Mouse (Mus musculus): ENCODE measurements at regions not wholly inside any gene's neighbourhood (a gene's known extent, or its start where the extent isn't known, plus 50 kb on each side); places are given as distances from the start of the nearest gene placed in this dataset.

GRCm38 (mm10) chr1:73680829-73681228 lies 443.4 kb downstream of the Tns1 start:
- Histone ChIP-seq H3K9me3 (no peaks in the 10 kb centered on the region), H3K4me1 (no peaks in the 10 kb centered on the region), H3K27me3 (no peaks in the 10 kb centered on the region), H3K36me3 (no peaks in the 10 kb centered on the region), H3K4me3 (no peak overlapping the region), H3K4me2 (no peak overlapping the region), H3K9ac (no peak overlapping the region), H3K27ac (no peak overlapping the region)
- no peak for ATAC-seq (ENCODE audit: insufficient number of reproducible peaks, low FRiP score, low TSS enrichment, low read depth)
- 86% methylated on average over 3 of the region's 3 CpGs for WGBS

DNA sequence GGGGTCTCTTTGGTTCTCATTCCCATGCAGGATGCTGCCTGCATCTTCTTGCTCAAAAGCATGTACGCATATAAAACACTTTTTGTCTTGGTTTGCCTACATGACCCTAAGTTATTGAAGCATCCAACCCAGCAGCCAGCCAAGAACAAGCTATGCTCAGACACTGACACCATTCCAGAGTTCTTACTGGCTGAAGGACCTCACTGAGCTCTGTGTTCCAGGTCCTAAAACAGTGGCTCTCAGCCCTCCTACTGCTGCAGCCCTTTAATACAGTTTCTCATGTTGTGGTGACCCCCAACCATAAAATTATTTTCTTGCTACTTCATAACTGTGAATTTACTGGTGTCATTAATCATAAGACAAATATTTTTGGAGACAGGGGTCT lies 450.4 kb downstream of the Tns1 start:
- no peaks in the 10 kb centered on the region for H3K4me1 ChIP-seq
- H3K4me3 ChIP-seq = no peak overlapping the region
- ATAC-seq (ENCODE audit: insufficient number of reproducible peaks, low FRiP score, low TSS enrichment, low read depth) = no peak
- H3K4me2 ChIP-seq = no peak overlapping the region
- no peaks in the 10 kb centered on the region for H3K36me3 ChIP-seq
- H3K27me3 ChIP-seq = no peaks in the 10 kb centered on the region
- H3K9ac ChIP-seq = no peak overlapping the region
- H3K9me3 ChIP-seq = no peaks in the 10 kb centered on the region
- H3K27ac ChIP-seq = no peak overlapping the region
- 83% methylated on average over 1 of the region's 1 CpGs for WGBS

- Histone ChIP-seq H3K4me2 (no peak overlapping the region), H3K4me3 (no peak overlapping the region), H3K9ac (no peak overlapping the region), H3K9me3 (no peaks in the 10 kb centered on the region), H3K36me3 (no peaks in the 10 kb centered on the region), H3K27me3 (no peaks in the 10 kb centered on the region), H3K4me1 (no peaks in the 10 kb centered on the region), H3K27ac (no peak overlapping the region)
- ATAC-seq (ENCODE audit: insufficient number of reproducible peaks, low FRiP score, low TSS enrichment, low read depth) = no peak
- 54% methylated on average over 4 of the region's 4 CpGs for WGBS
Observed at GRCm38 (mm10) chr1:73673191-73673850, 450.9 kb downstream of the Tns1 start.

GRCm38 (mm10) chr1:73672239-73672638 lies 452.0 kb downstream of the Tns1 start:
- Histone ChIP-seq H3K9me3 (no peaks in the 10 kb centered on the region), H3K36me3 (no peaks in the 10 kb centered on the region), H3K27me3 (no peaks in the 10 kb centered on the region), H3K4me1 (no peaks in the 10 kb centered on the region), H3K4me2 (no peak overlapping the region), H3K4me3 (no peak overlapping the region), H3K27ac (no peak overlapping the region), H3K9ac (no peak overlapping the region)
- WGBS = 85% methylated on average over 4 of the region's 4 CpGs
- no peak for ATAC-seq (ENCODE audit: insufficient number of reproducible peaks, low FRiP score, low TSS enrichment, low read depth)

GRCm38 (mm10) chr1:73668691-73669090 lies 455.6 kb downstream of the Tns1 start:
- Histone ChIP-seq H3K27ac (no peak overlapping the region), H3K27me3 (no peaks in the 10 kb centered on the region), H3K4me3 (no peak overlapping the region), H3K36me3 (no peaks in the 10 kb centered on the region), H3K9ac (no peak overlapping the region), H3K9me3 (no peaks in the 10 kb centered on the region), H3K4me1 (no peaks in the 10 kb centered on the region), H3K4me2 (no peak overlapping the region)
- ATAC-seq (ENCODE audit: insufficient number of reproducible peaks, low FRiP score, low TSS enrichment, low read depth) = no peak
- WGBS = 69% methylated on average over 2 of the region's 2 CpGs

DNA sequence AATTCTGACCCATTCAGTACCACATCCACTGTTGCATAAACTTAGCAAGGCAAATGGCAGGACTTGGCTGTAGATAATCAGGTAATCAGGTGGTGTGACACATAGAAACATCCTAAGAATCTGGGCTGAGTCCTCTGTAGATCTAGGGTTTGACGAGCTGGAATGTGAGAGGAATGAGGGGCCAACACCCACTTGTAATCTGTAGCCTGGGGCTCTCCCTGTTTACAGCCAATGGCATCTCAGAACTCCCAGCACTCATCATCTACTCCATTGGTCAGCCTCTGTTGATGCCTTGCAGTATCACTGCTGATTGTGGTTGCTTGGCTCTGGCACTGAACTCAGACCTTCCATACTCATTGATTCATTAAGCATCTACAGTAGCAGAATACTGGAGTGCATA lies 460.7 kb downstream of the Tns1 start:
- no peak for ATAC-seq (ENCODE audit: insufficient number of reproducible peaks, low FRiP score, low TSS enrichment, low read depth)
- H3K27me3 ChIP-seq = no peaks in the 10 kb centered on the region
- WGBS = 29% methylated on average over 1 of the region's 1 CpGs

DNA sequence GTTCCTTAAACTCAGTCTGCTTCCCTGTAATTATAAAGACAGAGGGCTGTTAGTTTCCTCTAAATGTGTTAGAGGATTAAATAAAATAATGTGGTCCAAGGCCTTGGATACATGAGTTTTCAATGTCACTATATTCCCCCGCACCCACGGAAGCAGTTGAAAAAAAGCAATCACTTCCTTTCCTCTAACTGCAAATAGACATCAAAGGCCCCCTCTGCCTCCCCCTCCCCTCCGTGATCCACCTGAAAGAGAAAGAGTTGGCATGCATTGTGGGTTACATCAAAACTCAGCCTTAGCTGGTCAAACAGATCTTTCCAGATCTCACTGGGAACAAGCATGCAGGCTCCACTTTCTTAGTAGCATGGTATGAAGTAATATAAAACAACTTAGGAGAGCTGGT lies 479.2 kb downstream of the Tns1 start:
- Histone ChIP-seq H3K4me1 (peaks cover 18% of the 10 kb centered on the region), H3K4me2 (no peak overlapping the region), H3K4me3 (no peak overlapping the region), H3K9me3 (no peaks in the 10 kb centered on the region), H3K27me3 (no peaks in the 10 kb centered on the region), H3K27ac (no peak overlapping the region), H3K36me3 (no peaks in the 10 kb centered on the region), H3K9ac (no peak overlapping the region)
- ATAC-seq (ENCODE audit: insufficient number of reproducible peaks, low FRiP score, low TSS enrichment, low read depth) = no peak
- 63% methylated on average over 3 of the region's 3 CpGs for WGBS

More for the DNA sequence above, 460.7 kb downstream of the Tns1 start:
- no peak overlapping the region for H3K4me3 ChIP-seq
- no peak overlapping the region for H3K27ac ChIP-seq
- H3K9me3 ChIP-seq = no peaks in the 10 kb centered on the region
- H3K9ac ChIP-seq = no peak overlapping the region
- H3K4me2 ChIP-seq = no peak overlapping the region
- H3K4me1 ChIP-seq = no peaks in the 10 kb centered on the region
- no peaks in the 10 kb centered on the region for H3K36me3 ChIP-seq

DNA sequence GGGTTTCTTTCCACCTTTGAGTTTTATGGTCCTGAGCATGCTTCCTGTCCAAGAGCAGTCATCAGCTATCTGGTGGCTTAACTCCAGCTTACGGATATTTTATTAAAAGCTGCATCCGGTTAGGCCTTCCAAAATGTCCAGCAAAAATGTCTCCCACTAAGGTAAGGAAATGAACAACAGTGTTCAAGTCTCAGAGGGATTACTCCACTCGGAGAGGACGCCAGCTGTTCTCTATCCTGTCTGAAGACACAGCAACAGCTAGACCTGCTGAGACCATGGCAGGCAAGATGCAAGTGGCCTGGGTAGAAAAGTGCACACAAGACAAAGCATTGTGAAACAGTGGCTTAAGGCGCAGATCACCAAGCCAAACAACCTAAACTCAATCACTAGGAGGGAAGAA lies 479.9 kb downstream of the Tns1 start:
- H3K27ac ChIP-seq = 0 out of 2 replicates have a peak overlapping the region, but pooled peaks have one; percentile 33
- H3K9me3 ChIP-seq = no peaks in the 10 kb centered on the region
- 43% methylated on average over 5 of the region's 5 CpGs for WGBS
- H3K36me3 ChIP-seq = no peaks in the 10 kb centered on the region
- H3K27me3 ChIP-seq = no peaks in the 10 kb centered on the region
- H3K4me2 ChIP-seq = no peak overlapping the region
- peaks cover 18% of the 10 kb centered on the region for H3K4me1 ChIP-seq
- H3K4me3 ChIP-seq = no peak overlapping the region
- H3K9ac ChIP-seq = no peak overlapping the region
- no peak for ATAC-seq (ENCODE audit: insufficient number of reproducible peaks, low FRiP score, low TSS enrichment, low read depth)

DNA sequence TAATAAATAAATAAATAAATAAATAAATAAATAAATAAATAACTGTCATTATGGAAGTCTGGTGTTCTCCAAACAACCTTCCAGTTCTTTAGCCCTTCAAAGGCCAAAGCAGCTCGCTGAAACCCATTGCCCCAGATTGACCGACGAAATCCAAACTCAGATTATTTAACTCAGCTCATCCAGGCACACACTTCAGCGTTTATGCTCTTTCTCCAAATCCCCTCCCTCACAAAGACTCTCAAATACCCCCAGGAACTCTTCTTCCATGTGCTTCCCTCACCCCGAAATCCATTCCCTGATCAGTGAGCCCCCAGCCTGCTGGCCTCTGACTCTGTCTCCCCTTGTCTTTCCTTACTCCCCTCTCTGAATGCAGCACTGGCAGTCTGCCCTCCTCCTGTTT lies 480.8 kb downstream of the Tns1 start:
- no peaks in the 10 kb centered on the region for H3K27me3 ChIP-seq
- no peak overlapping the region for H3K27ac ChIP-seq
- WGBS = 67% methylated on average over 5 of the region's 5 CpGs
- no peaks in the 10 kb centered on the region for H3K36me3 ChIP-seq
- peaks cover 18% of the 10 kb centered on the region for H3K4me1 ChIP-seq
- H3K9me3 ChIP-seq = no peaks in the 10 kb centered on the region
- H3K9ac ChIP-seq = no peak overlapping the region
- no peak overlapping the region for H3K4me2 ChIP-seq
- ATAC-seq (ENCODE audit: insufficient number of reproducible peaks, low FRiP score, low TSS enrichment, low read depth) = no peak
- no peak overlapping the region for H3K4me3 ChIP-seq

DNA sequence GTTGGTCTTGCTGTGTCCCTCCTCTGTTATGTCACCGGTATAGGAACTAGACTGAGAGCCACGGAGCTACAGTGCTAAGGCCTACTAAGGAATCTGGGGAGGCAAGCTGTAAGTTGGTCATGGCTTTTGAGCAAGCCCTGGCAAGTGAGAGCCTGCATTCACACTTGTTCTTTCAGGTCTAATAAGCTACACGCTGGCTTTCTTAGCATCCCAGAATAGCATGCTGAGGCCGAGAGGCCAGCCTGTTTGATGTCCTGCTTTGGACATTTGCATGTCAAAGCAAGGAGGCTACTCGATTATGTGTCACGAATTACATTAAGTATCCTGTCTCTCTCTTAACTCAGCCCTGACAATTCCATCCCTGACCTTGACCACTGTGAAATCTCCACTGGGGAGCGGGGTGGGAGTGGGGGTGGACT lies 481.5 kb downstream of the Tns1 start:
- Histone ChIP-seq H3K4me3 (no peak overlapping the region), H3K9ac (no peak overlapping the region), H3K27ac (no peak overlapping the region), H3K27me3 (no peaks in the 10 kb centered on the region), H3K36me3 (no peaks in the 10 kb centered on the region), H3K9me3 (no peaks in the 10 kb centered on the region), H3K4me2 (no peak overlapping the region), H3K4me1 (peaks cover 18% of the 10 kb centered on the region)
- ATAC-seq (ENCODE audit: insufficient number of reproducible peaks, low FRiP score, low TSS enrichment, low read depth) = no peak
- 41% methylated on average over 7 of the region's 7 CpGs for WGBS

DNA sequence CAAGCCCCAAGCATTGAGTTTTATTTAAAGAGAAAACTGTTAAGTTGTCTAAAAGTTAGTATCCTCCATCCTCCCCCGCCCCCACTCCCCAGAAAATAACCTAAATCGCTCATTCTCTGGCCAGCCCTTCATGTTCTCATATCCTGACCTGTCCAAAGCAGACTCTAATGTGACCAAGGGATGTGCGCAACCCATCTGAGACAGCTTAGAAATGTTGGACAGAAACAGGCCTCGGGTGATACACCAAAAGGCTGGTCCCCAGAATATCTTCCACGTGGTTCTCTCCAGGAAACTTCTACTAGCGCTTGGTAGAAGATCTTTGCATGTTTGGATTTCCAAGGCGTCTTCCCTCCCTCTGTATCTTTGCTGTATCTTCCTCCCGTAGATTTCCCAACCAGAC lies 482.8 kb downstream of the Tns1 start:
- Histone ChIP-seq H3K4me1 (peaks cover 18% of the 10 kb centered on the region), H3K9me3 (no peaks in the 10 kb centered on the region), H3K27me3 (no peaks in the 10 kb centered on the region), H3K36me3 (no peaks in the 10 kb centered on the region), H3K9ac (no peak overlapping the region), H3K4me2 (no peak overlapping the region), H3K27ac (no peak overlapping the region), H3K4me3 (no peak overlapping the region)
- no peak for ATAC-seq (ENCODE audit: insufficient number of reproducible peaks, low FRiP score, low TSS enrichment, low read depth)
- WGBS = 89% methylated on average over 8 of the region's 8 CpGs

DNA sequence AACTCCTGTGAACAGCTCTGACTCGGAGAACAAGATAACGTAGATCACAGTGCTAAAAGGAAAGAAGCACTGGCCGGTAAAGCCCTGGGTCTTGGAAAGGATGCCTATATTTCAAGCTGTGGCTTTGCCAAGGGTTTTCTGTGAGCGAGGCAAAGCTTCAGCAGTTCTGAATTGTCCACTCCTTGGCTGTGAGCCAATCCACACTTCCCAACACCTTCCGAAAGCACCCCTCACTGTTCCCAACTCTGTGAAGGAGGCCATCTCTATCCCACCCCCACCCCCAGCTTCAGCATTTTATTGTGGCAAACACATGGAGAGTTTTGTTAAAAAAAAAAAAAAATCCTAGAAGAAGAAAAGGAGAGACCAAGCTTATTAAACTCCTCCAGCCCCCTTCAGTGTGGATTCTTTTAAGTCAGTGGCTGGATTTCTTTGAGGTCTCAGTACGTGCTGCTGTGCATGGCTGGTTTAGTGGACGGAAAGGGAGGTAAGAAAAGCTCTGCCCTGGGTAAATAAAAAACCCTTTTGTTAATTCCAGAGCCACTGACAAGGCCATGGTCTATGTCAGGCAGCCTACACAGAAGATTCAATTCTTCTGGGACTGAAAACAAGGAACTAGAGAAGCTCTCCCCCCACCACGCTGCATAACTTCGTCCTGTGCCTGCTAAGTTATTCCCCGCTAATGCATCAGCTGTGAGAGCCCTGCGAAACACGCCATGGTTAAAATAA lies 483.4 kb downstream of the Tns1 start:
- 39% methylated on average over 12 of the region's 12 CpGs for WGBS
- ATAC-seq (ENCODE audit: insufficient number of reproducible peaks, low FRiP score, low TSS enrichment, low read depth) = no peak
- no peaks in the 10 kb centered on the region for H3K27me3 ChIP-seq
- peak overlapping the region; percentile 50; the same call in 1 of the 2 replicates for H3K27ac ChIP-seq
- H3K4me2 ChIP-seq = no peak overlapping the region
- H3K36me3 ChIP-seq = no peaks in the 10 kb centered on the region
- H3K9me3 ChIP-seq = no peaks in the 10 kb centered on the region
- H3K9ac ChIP-seq = no peak overlapping the region
- H3K4me1 ChIP-seq = peaks cover 18% of the 10 kb centered on the region
- H3K4me3 ChIP-seq = no peak overlapping the region
